Mouse (Mus musculus) monocyte, adult 5-6 weeks (primary cell): ENCODE data around the gene Saa2. TPM values are rescaled to one million over a fixed set of nuclear protein-coding genes. Genes with fewer than 3 reads are reported as not detected.

Experiments used
- ATAC-seq: fragments of 153-309, 156-312 bp; replicated peaks from 2 replicates; pipeline ENCODE4 v1.8.0; 2017; ENCODE audit warnings: mild to moderate bottlenecking; ENCODE audit not compliant: low TSS enrichment, insufficient number of reproducible peaks, severe bottlenecking, poor library complexity, low FRiP score
- total RNA-seq: library from RNA; stranded (forward); fragments of 200-1000, 200-491, 200-594 nt; gene quantifications from 3 replicates; pipeline ENCODE4 v1.2.3, GENCODE M21; 2017

Gene Saa2
- total RNA-seq, 1 experiment from 2014 or later: not detected

DNA sequence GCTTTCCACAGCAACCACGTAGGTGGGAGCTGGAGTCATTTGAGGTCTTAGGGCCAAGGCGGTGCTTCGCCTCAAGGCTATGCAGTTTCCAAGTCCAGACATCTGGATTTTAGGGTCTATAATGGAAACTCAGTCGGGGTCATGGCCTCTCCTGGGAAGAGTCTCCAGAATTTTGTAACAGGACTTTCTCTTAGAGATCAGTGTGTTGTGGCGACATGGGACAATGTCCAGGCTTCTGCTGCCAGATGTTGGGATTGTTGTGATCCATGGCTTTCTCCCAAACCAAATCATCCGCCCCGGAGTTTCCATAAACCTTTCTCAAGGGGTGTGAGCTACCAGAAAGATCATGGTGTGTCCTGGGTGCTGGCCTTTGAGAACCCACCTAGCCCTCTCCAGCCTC, 5.2 kb upstream of the Saa2 start:
- no peak for ATAC-seq

DNA sequence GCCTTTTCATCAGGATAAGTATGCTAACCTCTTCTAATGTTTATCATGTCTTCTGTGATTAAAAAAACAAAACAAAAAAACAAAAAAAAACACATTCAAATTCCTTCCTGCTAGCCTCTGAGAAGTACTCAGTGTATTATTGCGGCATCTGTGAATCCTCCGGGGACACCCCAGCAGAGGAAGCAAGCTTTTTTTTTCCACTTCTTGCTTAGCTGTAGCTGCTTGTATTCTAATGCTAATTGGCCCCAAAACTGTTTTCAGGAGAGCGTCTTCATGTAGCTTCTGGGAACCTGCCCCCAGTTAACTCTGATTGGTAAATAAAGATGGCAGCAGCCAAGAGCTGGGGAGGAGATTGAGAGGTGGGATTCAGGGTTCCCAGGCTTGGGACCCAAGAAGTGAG, 3.1 kb upstream of the Saa2 start:
- no peak for ATAC-seq

DNA sequence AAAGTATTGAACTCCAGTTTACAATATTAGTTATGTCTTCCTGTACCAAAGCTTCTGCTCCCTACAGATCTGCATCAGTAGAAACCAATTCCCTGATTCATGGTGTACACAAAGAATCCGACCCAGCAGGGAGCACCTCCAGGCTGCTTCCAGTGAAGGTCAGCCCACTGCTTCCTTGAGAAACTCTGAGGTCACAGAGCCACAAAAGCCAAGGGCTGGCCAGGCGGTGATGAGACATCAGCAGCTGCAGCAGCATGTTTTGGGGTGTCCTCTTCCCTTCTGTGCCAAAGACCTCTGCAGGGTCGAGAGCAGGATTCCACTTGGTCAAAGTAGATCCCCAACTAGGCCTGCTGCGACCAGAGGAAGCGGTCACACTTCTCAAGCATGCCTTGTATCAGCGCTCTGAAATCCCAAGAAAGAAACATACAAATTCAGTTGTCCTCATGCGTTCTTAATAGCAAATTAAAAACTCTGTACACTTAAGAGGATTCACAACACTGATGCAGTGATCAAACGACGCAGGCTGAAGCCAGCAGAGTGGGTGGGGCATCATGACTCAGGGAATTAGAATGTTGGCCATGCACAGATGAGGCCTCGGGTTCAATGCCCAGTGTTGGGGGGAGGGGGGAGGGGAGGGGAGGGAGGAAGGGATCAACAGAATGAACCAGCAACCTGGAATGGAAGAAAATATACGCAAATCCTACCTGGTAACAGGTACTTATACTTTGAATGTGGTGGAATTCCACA, 9.6 kb downstream of the Saa2 start:
- ATAC-seq: no peak

DNA sequence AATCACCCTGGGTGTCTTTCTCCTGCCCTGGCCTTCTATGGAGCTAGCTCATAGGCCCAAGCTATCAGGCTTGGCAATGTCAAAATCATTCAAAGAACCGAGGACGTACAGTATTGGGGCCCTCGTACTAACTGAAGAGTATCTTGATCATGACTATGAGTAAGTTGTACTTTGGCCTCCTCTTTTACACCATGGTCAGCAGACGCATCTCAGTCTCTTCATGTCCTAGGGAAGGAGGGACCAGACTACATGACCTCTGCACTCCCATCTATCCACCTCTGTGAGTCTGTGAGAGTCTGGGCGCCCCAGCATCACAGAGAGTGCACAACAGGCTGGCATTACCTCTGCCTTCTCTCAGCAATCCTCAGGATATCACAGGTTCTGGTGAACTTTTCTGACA, 11.0 kb downstream of the Saa2 start:
- no peak for ATAC-seq

- ATAC-seq: no peak
These were observed 13.1 kb downstream of the Saa2 start for GRCm38 (mm10) chr7:46764672-46765071.

GRCm38 (mm10) chr7:46767371-46767770, 15.8 kb downstream of the Saa2 start:
- ATAC-seq: no peak

GRCm38 (mm10) chr7:46768451-46768850, 16.9 kb downstream of the Saa2 start:
- ATAC-seq: no peak

DNA sequence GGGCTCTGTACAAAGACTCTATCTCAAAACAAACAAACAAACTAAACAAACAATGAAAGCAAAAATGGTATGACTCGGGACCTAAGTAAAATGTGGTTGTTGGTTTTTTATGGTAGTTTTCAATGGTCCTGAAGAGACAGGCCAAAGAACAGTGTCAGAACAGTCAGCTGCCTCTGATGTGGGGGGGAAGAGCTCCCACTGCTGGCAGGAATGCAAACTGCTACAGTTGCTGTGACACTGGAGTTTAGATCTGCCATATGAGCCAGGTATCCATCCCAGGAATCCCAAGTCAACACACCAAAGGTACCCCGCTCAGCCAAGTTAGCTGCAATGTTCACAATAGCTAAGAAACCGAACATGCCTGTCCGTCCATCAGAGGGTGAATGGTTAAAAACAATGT, 19.1 kb downstream of the Saa2 start:
- peak; percentile 68 for ATAC-seq

DNA sequence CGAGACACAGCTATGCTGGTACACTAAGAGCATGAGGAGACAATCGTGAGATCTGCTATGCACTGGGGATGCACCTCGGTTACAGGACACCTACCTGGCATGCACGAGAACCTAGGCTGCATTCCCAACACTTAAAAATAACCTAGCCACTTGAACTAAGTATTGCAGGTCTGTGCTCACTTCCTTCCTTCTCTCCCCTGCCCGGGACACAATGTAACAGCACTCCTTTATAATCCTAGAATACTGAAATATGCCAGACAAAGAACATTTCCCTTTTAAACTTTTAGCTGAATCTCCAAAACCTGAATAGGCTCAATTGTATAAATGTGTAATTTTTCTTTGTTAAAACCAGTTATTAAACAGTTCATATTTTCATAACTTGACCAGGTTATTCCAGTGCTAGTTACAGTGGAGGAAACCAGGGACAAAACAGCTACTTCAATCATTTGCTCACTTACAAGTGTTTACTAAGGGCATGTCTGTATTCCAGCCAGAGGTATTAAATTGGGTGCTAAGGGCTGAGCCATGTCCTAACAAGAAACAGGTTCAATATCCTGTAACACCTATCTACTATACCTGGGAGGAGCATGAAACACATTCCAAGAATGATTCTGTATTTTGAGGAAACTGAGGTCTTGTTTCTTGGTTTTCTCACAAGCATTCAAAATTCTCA, 37.7 kb downstream of the Saa2 start:
- no peak for ATAC-seq

GRCm38 (mm10) chr7:46793871-46794270, 42.3 kb downstream of the Saa2 start:
- ATAC-seq: no peak

DNA sequence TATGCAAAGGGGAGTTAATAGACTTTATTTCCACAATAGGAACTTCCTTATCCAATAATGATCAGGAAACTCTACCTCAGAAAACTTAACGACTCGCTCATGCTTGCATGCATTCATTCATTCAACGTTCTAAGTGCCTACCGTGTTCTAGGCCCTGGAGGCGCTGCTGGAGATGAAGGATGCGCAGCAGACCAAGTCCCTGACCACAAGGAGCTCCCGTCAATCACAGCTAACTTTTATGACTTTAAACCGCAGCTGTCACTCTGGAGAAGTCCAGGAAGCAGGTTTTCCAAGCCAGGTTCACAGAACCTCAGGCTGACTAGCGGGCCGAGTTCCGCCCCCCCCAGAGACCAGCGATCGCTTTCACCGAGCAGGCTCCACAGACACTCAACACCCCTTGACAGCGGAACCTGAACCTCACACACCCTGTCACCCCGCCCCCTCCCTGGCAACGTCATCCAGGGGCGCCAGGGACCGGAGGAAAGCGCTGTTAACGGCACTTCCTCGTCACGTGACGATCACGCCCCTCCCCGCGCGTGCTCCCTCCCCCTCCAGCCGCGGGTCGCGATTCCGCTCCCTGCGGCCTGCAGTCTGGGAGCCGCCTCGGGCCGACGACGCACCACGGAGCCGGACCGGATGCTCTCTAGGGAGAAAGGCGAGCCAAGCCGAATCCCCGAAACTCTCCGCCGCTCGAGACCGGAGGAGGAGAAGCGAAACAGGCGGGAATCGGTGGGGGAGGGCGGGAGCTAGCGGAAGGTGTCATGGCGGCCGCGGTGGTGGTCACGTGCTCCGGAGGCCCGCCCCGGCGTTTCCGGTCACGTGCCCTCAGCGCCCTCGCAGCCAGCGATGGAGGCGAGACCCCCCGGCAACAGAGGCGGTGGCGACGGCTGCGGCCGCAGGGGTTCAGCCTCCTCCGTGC, 44.0 kb downstream of the Saa2 start, which contains the start of the genes Hps5 and Gtf2h1:
Gene Hps5 (minus strand): TSS at position 778 of the 919 bp plus-strand sequence.
Gene Gtf2h1 (plus strand): TSS at position 817 of the 919 bp plus-strand sequence.
- ATAC-seq: peak; percentile 97

- 0 out of 2 replicates have a peak, but pooled peaks have one; percentile 6 for ATAC-seq
These were observed 44.7 kb downstream of the Saa2 start for GRCm38 (mm10) chr7:46796206-46796679.

- ATAC-seq: no peak
These were observed 45.2 kb downstream of the Saa2 start for GRCm38 (mm10) chr7:46796779-46797178.

Other genes starting within 250 kb of the Saa2 start
- gene Sergef, start 112.0 kb upstream of the Saa2 start, total RNA-seq: 5.3 to 18.6 TPM (median 16.5 TPM) in 3 replicates
- gene Tph1, start 79.3 kb upstream of the Saa2 start, total RNA-seq: not detected in 3 replicates
- 7.8 to 13.5 TPM (median 9.5 TPM) in 3 replicates for gene Saal1, start 41.1 kb upstream of the Saa2 start, total RNA-seq
- gene Saa3, start 36.1 kb upstream of the Saa2 start, total RNA-seq: not detected in 3 replicates
- gene Saa4, start 19.2 kb upstream of the Saa2 start, total RNA-seq: not detected in 3 replicates
- gene Saa1, start 8.8 kb upstream of the Saa2 start, total RNA-seq: not detected in 3 replicates
- gene Hps5, start 44.3 kb downstream of the Saa2 start, total RNA-seq: 70.1 to 71.8 TPM (median 71.7 TPM) in 3 replicates
- 66.3 to 96.5 TPM (median 95.7 TPM) in 3 replicates for gene Gtf2h1, start 44.3 kb downstream of the Saa2 start, total RNA-seq
- gene Ldha, start 89.7 kb downstream of the Saa2 start, total RNA-seq: 260 to 317 TPM (median 292 TPM) in 3 replicates
- 0.39 to 13.0 TPM (median 3.9 TPM) in 3 replicates for gene Ldhc, start 109.4 kb downstream of the Saa2 start, total RNA-seq
- 27.2 to 80.4 TPM (median 57.3 TPM) in 3 replicates for gene Tsg101, start 168.2 kb downstream of the Saa2 start, total RNA-seq
- 4.8 to 9.9 TPM (median 6.4 TPM) in 3 replicates for gene Uevld, start 206.7 kb downstream of the Saa2 start, total RNA-seq
- gene Gm9999, start 231.8 kb downstream of the Saa2 start, total RNA-seq: not detected in 3 replicates